In genomic region chr9:72791681-72792080, GRCm38 (mm10) we compare ENCODE assay signal across 8 mouse cellular contexts. TPM values are rescaled to one million over a fixed set of nuclear protein-coding genes. Genes with fewer than 3 reads are reported as not detected.
A peak's percentile ranks its signal among the peaks of the same experiment; 100 is the strongest.
DNase-seq lines count a peak whose midpoint lies in the region.
"Had no signal": no experiment of that assay in that cellular context is flagged by ENCODE, and none has a peak within 500 bp of the region (broad histone marks: within the 10 kb centered on the region; RNA-seq: fewer than 3 reads in every experiment).

No protein-coding gene starts in this region.

- H3K9me3 ChIP-seq in heart, embryonic 10.5 days, result no peaks in the 10 kb centered on the region

- DNase-seq in NIH3T3 (ENCODE audit: low read depth), result peak; percentile 87
- DNase-seq in heart, embryonic 10.5 days (ENCODE audit: low spot score), result no peak
- DNase-seq in kidney, postnatal 36 days, result peak; percentile 25 to 41
- DNase-seq in neural tube, embryonic 10.5 days (ENCODE audit: extremely low spot score, low spot score), result peak; percentile 62
- DNase-seq in retina, embryonic 14.5 days (ENCODE audit: low spot score), result no peak
- DNase-seq in testis, postnatal 10 days (ENCODE audit: low spot score), result no peak

- 6% methylated on average over 6 of the region's 6 CpGs for WGBS in heart, embryonic 10.5 days

- peak overlapping the region; percentile 93 for H3K27ac ChIP-seq in brown adipose tissue, adult 24 weeks (replicated peaks; ENCODE audit: low read depth, low read length)
- H3K27ac ChIP-seq in heart, embryonic 10.5 days, result peak overlapping the region; percentile 72

- peaks cover 5% of the 10 kb centered on the region for H3K4me1 ChIP-seq in brown adipose tissue, adult 24 weeks (ENCODE audit: control insufficient read depth, insufficient read depth, insufficient read length, low read length)
- peaks cover 38% of the 10 kb centered on the region for H3K4me1 ChIP-seq in heart, embryonic 10.5 days

- no peaks in the 10 kb centered on the region for H3K36me3 ChIP-seq in heart, embryonic 10.5 days
- H3K36me3 ChIP-seq: embryonic facial prominence, embryonic 15.5 days had no signal

- H3K27me3 ChIP-seq in heart, embryonic 10.5 days (ENCODE audit: insufficient read depth, poor library complexity, severe bottlenecking), result no peaks in the 10 kb centered on the region
- H3K27me3 ChIP-seq: embryonic facial prominence, embryonic 15.5 days had no signal

- H3K4me3 ChIP-seq in brown adipose tissue, adult 24 weeks (ENCODE audit: insufficient read depth, low read depth, low read length), result peak overlapping the region; percentile 49; the same call in 1 of the 2 replicates
- peak overlapping the region; percentile 25; the same call in 1 of the 2 replicates for H3K4me3 ChIP-seq in heart, embryonic 10.5 days
- H3K4me3 ChIP-seq: embryonic facial prominence, embryonic 15.5 days had no signal

RNA-seq across cellular contexts. Expression of gene Prtg, which starts 15.0 kb away (rescaled TPM):
- 0.13 TPM in 1 of 2 replicates, not detected in the other for polyA plus RNA-seq in brown adipose tissue, adult 24 weeks (2012; ENCODE audit: insufficient read depth, insufficient read length, missing spikeins)
- polyA plus RNA-seq in heart, embryonic 10.5 days (2016; fragmentation: Nextera tagmentation; extraction: Ambion mirVana), result 7.6 and 11.1 TPM in 2 replicates

Comparison
In these comparisons a context has a peak if more than half of its experiments do, and no peak if none do; other contexts are left out.
1. DNase-seq: peak in NIH3T3 (single experiment), kidney, postnatal 36 days (2 of 2) and neural tube, embryonic 10.5 days (single experiment); none in heart, embryonic 10.5 days (single experiment), retina, embryonic 14.5 days (single experiment) and testis, postnatal 10 days (single experiment).